46 mouse cellular contexts compared by ENCODE assay signal in the genomic region with DNA sequence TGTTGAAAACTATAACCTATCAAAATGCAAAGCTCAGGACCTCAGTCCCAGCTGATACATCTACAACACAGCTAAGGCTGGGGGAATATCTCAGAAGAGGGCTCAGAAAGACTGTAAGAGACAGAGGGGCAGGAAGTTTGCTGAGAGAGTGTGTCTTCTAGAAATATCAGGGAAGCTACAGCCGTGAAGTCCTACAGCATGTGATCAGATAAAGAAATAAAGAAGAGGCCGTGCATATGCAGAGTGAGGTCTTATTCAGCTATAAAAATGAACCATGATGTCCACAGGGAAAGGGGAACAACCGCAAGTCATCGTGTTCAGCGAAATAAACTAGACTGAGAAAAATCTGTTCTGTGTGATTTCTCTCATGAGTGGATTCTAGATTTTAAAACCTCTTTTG. TPM values are rescaled to one million over a fixed set of nuclear protein-coding genes. Genes with fewer than 3 reads are reported as not detected.
"Had no signal": no experiment of that assay in that cellular context is flagged by ENCODE, and none has a peak within 500 bp of the region (broad histone marks: within the 10 kb centered on the region; RNA-seq: fewer than 3 reads in every experiment).

No protein-coding gene starts in this region.

- H3K4me1 ChIP-seq: limb, embryonic 10.5 days; limb, embryonic 12.5 days; limb, embryonic 13.5 days; limb, embryonic 15.5 days; liver, embryonic 12.5 days; liver, embryonic 13.5 days; liver, embryonic 15.5 days; lung, embryonic 15.5 days; megakaryocyte, embryonic 14.5 days; midbrain, embryonic 10.5 days; midbrain, embryonic 12.5 days; midbrain, embryonic 13.5 days; midbrain, embryonic 15.5 days had no signal

- H3K36me3 ChIP-seq: limb, embryonic 10.5 days; limb, embryonic 12.5 days; limb, embryonic 13.5 days; limb, embryonic 15.5 days; liver, embryonic 12.5 days; liver, embryonic 13.5 days; liver, embryonic 15.5 days; lung, embryonic 15.5 days; midbrain, embryonic 10.5 days; midbrain, embryonic 12.5 days; midbrain, embryonic 13.5 days; midbrain, embryonic 15.5 days had no signal

- H3K9ac ChIP-seq: limb, embryonic 12.5 days; limb, embryonic 13.5 days; limb, embryonic 15.5 days; liver, embryonic 12.5 days; liver, embryonic 13.5 days; liver, embryonic 14.5 days; liver, embryonic 15.5 days; liver, postnatal 0 days; lung, embryonic 14.5 days; lung, embryonic 15.5 days; midbrain, embryonic 12.5 days; midbrain, embryonic 13.5 days; midbrain, embryonic 15.5 days had no signal

- H3K27me3 ChIP-seq: limb, embryonic 12.5 days; limb, embryonic 13.5 days; limb, embryonic 15.5 days; liver, embryonic 12.5 days; liver, embryonic 13.5 days; liver, embryonic 15.5 days; lung, embryonic 15.5 days; midbrain, embryonic 12.5 days; midbrain, embryonic 13.5 days; midbrain, embryonic 15.5 days had no signal

- H3K27ac ChIP-seq: limb, embryonic 10.5 days; limb, embryonic 12.5 days; limb, embryonic 13.5 days; limb, embryonic 15.5 days; liver, embryonic 12.5 days; liver, embryonic 13.5 days; liver, embryonic 14.5 days; liver, embryonic 15.5 days; lung, embryonic 15.5 days; macrophage; midbrain, embryonic 10.5 days; midbrain, embryonic 12.5 days; midbrain, embryonic 13.5 days; midbrain, embryonic 15.5 days had no signal

- H3K4me3 ChIP-seq: limb, embryonic 10.5 days; limb, embryonic 12.5 days; limb, embryonic 13.5 days; limb, embryonic 15.5 days; liver, embryonic 12.5 days; liver, embryonic 13.5 days; liver, embryonic 15.5 days; lung, embryonic 15.5 days; megakaryocyte, embryonic 14.5 days; midbrain, embryonic 10.5 days; midbrain, embryonic 12.5 days; midbrain, embryonic 13.5 days; midbrain, embryonic 15.5 days; myocyte had no signal

- H3K9me3 ChIP-seq: limb, embryonic 10.5 days; limb, embryonic 13.5 days; limb, embryonic 15.5 days; liver, embryonic 13.5 days; liver, embryonic 15.5 days; lung, embryonic 15.5 days; midbrain, embryonic 12.5 days; midbrain, embryonic 13.5 days; midbrain, embryonic 15.5 days had no signal

- DNase-seq: left cerebral cortex, postnatal 4 days; liver; liver, embryonic 13.5 days; liver, postnatal 0 days; lung, adult 18-20 months; lung, adult 2 months; lung, embryonic 14.5 days; lung, postnatal 10 days; lung, postnatal 14 days; lung, postnatal 36 days; lung, postnatal 4 days; midbrain, embryonic 14.5 days had no signal

RNA-seq across cellular contexts. Expression of a gene that starts 3.6 kb away (rescaled TPM):
- total RNA-seq: left cerebral cortex, postnatal 10 days; left cerebral cortex, postnatal 14 days; left cerebral cortex, postnatal 25 days; left cerebral cortex, postnatal 36 days; left cerebral cortex, postnatal 4 days; liver, adult 2 months; megakaryocyte progenitor cell, adult 5-6 weeks; megakaryocyte, adult 5-6 weeks; megakaryocyte-erythroid progenitor cell, adult 5-6 weeks; midbrain, postnatal 0 days; monocyte, adult 5-6 weeks had no signal
- polyA plus RNA-seq: limb, embryonic 10.5 days; limb, embryonic 11.5 days; limb, embryonic 12.5 days; limb, embryonic 13.5 days; limb, embryonic 14.5 days; limb, embryonic 15.5 days; liver, adult 2 months; liver, embryonic 11.5 days; liver, embryonic 12.5 days; liver, embryonic 13.5 days; liver, embryonic 14.5 days; liver, embryonic 15.5 days; liver, embryonic 16.5 days; liver, postnatal 0 days; lung, adult 2 months; lung, embryonic 14.5 days; lung, embryonic 15.5 days; lung, embryonic 16.5 days; lung, postnatal 0 days; macrophage; midbrain, embryonic 10.5 days; midbrain, embryonic 11.5 days; midbrain, embryonic 12.5 days; midbrain, embryonic 13.5 days; midbrain, embryonic 14.5 days; midbrain, embryonic 15.5 days; midbrain, embryonic 16.5 days; midbrain, postnatal 0 days; myocyte; neural tube, embryonic 11.5 days had no signal

RNA-seq across cellular contexts. Expression of a gene that starts 13.9 kb away (rescaled TPM):
- total RNA-seq: left cerebral cortex, postnatal 10 days; left cerebral cortex, postnatal 14 days; left cerebral cortex, postnatal 25 days; left cerebral cortex, postnatal 36 days; left cerebral cortex, postnatal 4 days; liver, adult 2 months; megakaryocyte progenitor cell, adult 5-6 weeks; megakaryocyte, adult 5-6 weeks; megakaryocyte-erythroid progenitor cell, adult 5-6 weeks; midbrain, postnatal 0 days; monocyte, adult 5-6 weeks had no signal
- polyA plus RNA-seq: limb, embryonic 10.5 days; limb, embryonic 11.5 days; limb, embryonic 12.5 days; limb, embryonic 13.5 days; limb, embryonic 14.5 days; limb, embryonic 15.5 days; liver, adult 2 months; liver, embryonic 11.5 days; liver, embryonic 12.5 days; liver, embryonic 13.5 days; liver, embryonic 14.5 days; liver, embryonic 15.5 days; liver, embryonic 16.5 days; liver, postnatal 0 days; lung, adult 2 months; lung, embryonic 14.5 days; lung, embryonic 15.5 days; lung, embryonic 16.5 days; lung, postnatal 0 days; macrophage; midbrain, embryonic 10.5 days; midbrain, embryonic 11.5 days; midbrain, embryonic 12.5 days; midbrain, embryonic 13.5 days; midbrain, embryonic 14.5 days; midbrain, embryonic 15.5 days; midbrain, embryonic 16.5 days; midbrain, postnatal 0 days; myocyte; neural tube, embryonic 11.5 days had no signal

RNA-seq across cellular contexts. Expression of a gene that starts 14.4 kb away (rescaled TPM):
- total RNA-seq: left cerebral cortex, postnatal 10 days; left cerebral cortex, postnatal 14 days; left cerebral cortex, postnatal 25 days; left cerebral cortex, postnatal 36 days; left cerebral cortex, postnatal 4 days; liver, adult 2 months; megakaryocyte progenitor cell, adult 5-6 weeks; megakaryocyte, adult 5-6 weeks; megakaryocyte-erythroid progenitor cell, adult 5-6 weeks; monocyte, adult 5-6 weeks had no signal
- polyA plus RNA-seq: limb, embryonic 10.5 days; limb, embryonic 11.5 days; limb, embryonic 12.5 days; limb, embryonic 13.5 days; limb, embryonic 15.5 days; liver, adult 2 months; liver, embryonic 11.5 days; liver, embryonic 12.5 days; liver, embryonic 13.5 days; liver, embryonic 14.5 days; liver, embryonic 15.5 days; liver, embryonic 16.5 days; liver, postnatal 0 days; lung, embryonic 14.5 days; lung, embryonic 15.5 days; macrophage; midbrain, embryonic 10.5 days; midbrain, embryonic 11.5 days; midbrain, embryonic 12.5 days; midbrain, embryonic 13.5 days; midbrain, embryonic 14.5 days; midbrain, embryonic 15.5 days; midbrain, embryonic 16.5 days; myocyte; neural tube, embryonic 11.5 days had no signal

RNA-seq across cellular contexts. Expression of a gene that starts 14.6 kb away (rescaled TPM):
- total RNA-seq: left cerebral cortex, postnatal 10 days; left cerebral cortex, postnatal 14 days; left cerebral cortex, postnatal 25 days; left cerebral cortex, postnatal 36 days; left cerebral cortex, postnatal 4 days; liver, adult 2 months; megakaryocyte progenitor cell, adult 5-6 weeks; megakaryocyte, adult 5-6 weeks; megakaryocyte-erythroid progenitor cell, adult 5-6 weeks; midbrain, postnatal 0 days; monocyte, adult 5-6 weeks had no signal
- polyA plus RNA-seq: limb, embryonic 10.5 days; limb, embryonic 11.5 days; limb, embryonic 12.5 days; liver, adult 2 months; liver, embryonic 11.5 days; liver, embryonic 12.5 days; liver, embryonic 13.5 days; liver, embryonic 14.5 days; liver, embryonic 15.5 days; liver, embryonic 16.5 days; liver, postnatal 0 days; lung, embryonic 14.5 days; macrophage; midbrain, embryonic 10.5 days; midbrain, embryonic 11.5 days; midbrain, embryonic 12.5 days; midbrain, embryonic 13.5 days; midbrain, embryonic 14.5 days; midbrain, embryonic 15.5 days; midbrain, embryonic 16.5 days; midbrain, postnatal 0 days; neural tube, embryonic 11.5 days had no signal

RNA-seq across cellular contexts. Expression of a gene that starts 28.0 kb away (rescaled TPM):
- total RNA-seq: left cerebral cortex, postnatal 10 days; left cerebral cortex, postnatal 14 days; left cerebral cortex, postnatal 25 days; left cerebral cortex, postnatal 36 days; left cerebral cortex, postnatal 4 days; liver, adult 2 months; megakaryocyte progenitor cell, adult 5-6 weeks; megakaryocyte, adult 5-6 weeks; megakaryocyte-erythroid progenitor cell, adult 5-6 weeks; midbrain, postnatal 0 days; monocyte, adult 5-6 weeks had no signal
- polyA plus RNA-seq: limb, embryonic 10.5 days; limb, embryonic 11.5 days; limb, embryonic 12.5 days; limb, embryonic 13.5 days; limb, embryonic 14.5 days; limb, embryonic 15.5 days; liver, adult 2 months; liver, embryonic 11.5 days; liver, embryonic 12.5 days; liver, embryonic 13.5 days; liver, embryonic 15.5 days; liver, embryonic 16.5 days; liver, postnatal 0 days; lung, adult 2 months; lung, embryonic 14.5 days; lung, embryonic 15.5 days; lung, embryonic 16.5 days; lung, postnatal 0 days; macrophage; midbrain, embryonic 10.5 days; midbrain, embryonic 11.5 days; midbrain, embryonic 12.5 days; midbrain, embryonic 13.5 days; midbrain, embryonic 14.5 days; midbrain, embryonic 15.5 days; midbrain, embryonic 16.5 days; midbrain, postnatal 0 days; myocyte; neural tube, embryonic 11.5 days had no signal
